Mouse (Mus musculus) erythroblast, embryonic 14.5 days (primary cell): Measurements from ENCODE around the gene Stac2.

Source experiments
- GATA1 ChIP-seq: IDR thresholded peaks from 2 replicates; pipeline ENCODE4 v1.6.1; 2012; ENCODE audit warnings: low read length, inconsistent platforms, mixed read lengths
- TAL1 ChIP-seq: IDR thresholded peaks from 3 replicates; pipeline ENCODE4 v1.6.1; 2012; ENCODE audit warnings: low read length, inconsistent platforms, mixed read lengths

DNA sequence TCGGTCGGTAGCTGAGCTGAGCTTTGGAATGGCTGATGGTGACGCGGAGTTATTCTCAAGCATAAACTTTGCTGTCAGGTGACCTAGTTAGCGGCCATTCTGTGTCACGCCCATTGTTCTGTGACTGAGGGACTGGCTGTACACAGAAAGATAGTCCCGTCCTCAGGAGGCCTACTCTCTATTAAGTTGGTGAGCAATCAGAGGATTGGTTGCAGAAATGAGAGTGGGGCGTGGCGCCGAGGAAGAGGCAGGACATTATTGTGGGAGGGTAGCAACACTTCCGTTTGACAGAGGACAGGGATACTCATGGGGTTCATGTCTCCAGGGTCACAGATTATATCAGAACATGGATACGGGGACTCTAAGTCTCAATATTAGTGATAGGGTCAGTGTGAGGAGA is 12.9 kb upstream of the Stac2 start:
- TF ChIP-seq GATA1 (no peak), TAL1 (no peak)
